Mouse (Mus musculus) stomach, postnatal 0 days (tissue): ENCODE measurements around the gene Rsph10b. TPM values are rescaled to one million over a fixed set of nuclear protein-coding genes. Genes with fewer than 3 reads are reported as not detected.

Experiments used
- ATAC-seq: fragments of 200-750 bp; cut with Nextera tagmentation; 2 replicates; pipeline ENCODE4 v1.8.0; 2017; ENCODE audit not compliant: low FRiP score, low TSS enrichment
- DNase-seq: peaks from one replicate; pipeline ENCODE4 v3.0.0-alpha.2; 2016; ENCODE audit warnings: low spot score
- H3K27ac ChIP-seq: fragments of 300-500 bp; sonication (generic); replicated peaks from 2 replicates; pipeline ENCODE4 v1.5.1; 2014; ENCODE audit warnings: mild to moderate bottlenecking, control low read depth
- H3K27me3 ChIP-seq: fragments of 300-500 bp; sonication (generic); 2 replicates; pipeline ENCODE4 v1.6.1; 2014; ENCODE audit warnings: low read length; ENCODE audit not compliant: control insufficient read depth, insufficient read depth
- H3K36me3 ChIP-seq: fragments of 300-500 bp; sonication (generic); 2 replicates; pipeline ENCODE4 v1.6.1; 2014; ENCODE audit warnings: low read length, mixed read lengths; ENCODE audit not compliant: control insufficient read depth, insufficient read depth
- H3K4me1 ChIP-seq: fragments of 300-500 bp; sonication (generic); replicated peaks from 2 replicates; pipeline ENCODE4 v1.6.1; 2014; ENCODE audit warnings: antibody characterized with exemption; ENCODE audit not compliant: control insufficient read depth, insufficient read depth
- H3K4me2 ChIP-seq: fragments of 300-500 bp; sonication (generic); replicated peaks from 2 replicates; pipeline ENCODE4 v1.6.1; 2014; ENCODE audit warnings: low read depth, mild to moderate bottlenecking, control low read depth, moderate library complexity
- H3K4me3 ChIP-seq: fragments of 300-500 bp; sonication (generic); 2 replicates; pipeline ENCODE4 v1.5.1; 2014; ENCODE audit warnings: low read depth, low read length, control low read depth
- H3K9ac ChIP-seq: fragments of 300-500 bp; sonication (generic); 2 replicates; pipeline ENCODE4 v1.6.1; 2014; ENCODE audit warnings: mild to moderate bottlenecking, low read length, control low read depth, mixed read lengths
- H3K9me3 ChIP-seq: fragments of 300-500 bp; sonication (generic); 2 replicates; pipeline ENCODE4 v1.6.1; 2016; ENCODE audit warnings: low read length; ENCODE audit not compliant: control insufficient read depth
- CTCF ChIP-seq: IDR thresholded peaks from 2 replicates; pipeline ENCODE4 v1.5.1; 2016; ENCODE audit warnings: antibody characterized with exemption, low read depth, mild to moderate bottlenecking, moderate library complexity
- EP300 ChIP-seq: optimal IDR thresholded peaks from 2 replicates; pipeline ENCODE3; 2016; ENCODE audit warnings: antibody characterized with exemption
- WGBS: fragments of 180-500 bp; shearing (Covaris S2); extraction: QIAGEN DNeasy Blood & Tissue Kit; methylation state at CpG from one replicate; pipeline ENCODE4 v1.1.7; 2014; 5-methylcytosine and 5-hydroxymethylcytosine counted together
- polyA plus RNA-seq: library from polyadenylated mRNA; unstranded; fragments of >200 nt; fragmentation: Nextera tagmentation; extraction: Ambion mirVana; gene quantifications from 2 replicates; pipeline ENCODE4 v1.2.1, GENCODE M21; 2015

The Rsph10b gene
- polyA plus RNA-seq, 1 experiment from 2014 or later: 0.19 TPM

DNA sequence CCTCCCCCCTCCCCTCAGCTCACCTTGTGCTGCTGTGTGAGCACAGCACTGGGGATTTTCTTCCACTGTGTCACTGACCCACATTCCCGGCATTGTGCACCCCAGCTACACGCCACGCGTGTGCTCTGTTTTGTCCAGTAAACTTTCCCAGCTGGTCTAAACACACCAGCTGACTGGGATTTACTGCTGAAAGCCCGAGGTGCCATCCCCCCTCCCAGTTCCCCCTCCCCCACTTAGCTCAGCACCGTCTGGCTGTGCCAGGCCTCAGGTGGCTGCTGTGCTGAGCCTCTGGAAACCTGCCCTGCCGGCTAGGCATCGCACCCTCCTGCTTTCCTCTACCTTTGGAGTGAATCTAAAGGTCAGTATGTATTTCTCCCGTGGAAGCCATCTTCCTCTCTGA, 48.0 kb downstream of the Rsph10b start:
- Histone ChIP-seq H3K27me3 (no peaks in the 10 kb centered on the region), H3K9ac (no peak overlapping the region), H3K27ac (no peak overlapping the region), H3K4me3 (no peak overlapping the region), H3K9me3 (no peaks in the 10 kb centered on the region), H3K36me3 (no peaks in the 10 kb centered on the region), H3K4me1 (no peaks in the 10 kb centered on the region), H3K4me2 (no peak overlapping the region)
- DNase-seq (peak; percentile 48), ATAC-seq (peak; percentile 60)
- 27% methylated on average over 9 of the region's 9 CpGs for WGBS
- no peak for TF ChIP-seq CTCF
- no peak for TF ChIP-seq EP300

DNA sequence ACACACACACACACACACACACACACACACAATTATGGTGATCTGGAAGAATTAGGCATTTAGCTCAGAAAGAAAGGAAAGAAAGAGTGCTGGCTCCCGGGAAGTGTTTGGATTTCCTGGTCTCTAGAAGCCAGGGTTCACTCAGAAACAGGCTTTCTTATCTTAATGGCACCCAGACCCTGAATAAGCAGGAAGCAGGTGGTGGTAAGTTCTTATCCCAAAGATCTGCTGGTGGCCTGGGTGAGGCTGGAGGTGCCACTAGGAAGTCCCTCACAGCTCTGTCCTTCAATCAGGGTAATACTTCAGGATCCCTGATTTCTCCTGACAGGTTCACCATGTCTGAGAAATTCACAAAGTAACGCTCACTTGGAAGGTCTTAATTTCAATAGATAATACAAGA, 49.5 kb downstream of the Rsph10b start:
- 48% methylated on average over 2 of the region's 2 CpGs for WGBS
- Histone ChIP-seq H3K36me3 (peaks cover under 1% of the 10 kb centered on the region; the same call in 1 of the 2 replicates), H3K9me3 (no peaks in the 10 kb centered on the region), H3K9ac (no peak overlapping the region; the same call in 1 of the 2 replicates), H3K4me3 (no peak overlapping the region), H3K27me3 (no peaks in the 10 kb centered on the region), H3K4me2 (no peak overlapping the region), H3K4me1 (no peaks in the 10 kb centered on the region), H3K27ac (no peak overlapping the region)
- no peak for TF ChIP-seq CTCF
- DNase-seq: no peak
- ATAC-seq: no peak

DNA sequence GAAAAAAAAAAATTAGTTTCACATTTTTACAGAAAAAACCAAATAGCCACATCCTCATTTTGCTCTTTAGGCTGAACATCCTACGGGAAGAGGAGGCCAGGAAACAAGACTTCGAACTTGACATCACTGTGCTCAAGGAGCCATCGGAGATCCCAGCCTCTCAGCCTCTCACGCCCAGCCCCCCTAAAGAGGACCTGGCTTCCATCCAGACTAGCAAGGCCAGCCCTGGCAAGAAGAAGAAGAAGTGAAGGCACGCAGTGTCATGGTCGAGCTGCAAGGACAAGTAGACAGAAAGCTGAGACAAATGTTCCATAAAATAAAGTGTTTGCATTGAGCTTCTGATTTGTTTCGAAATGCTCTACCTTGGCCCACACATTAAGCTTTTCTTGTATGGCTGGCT, 52.5 kb downstream of the Rsph10b start:
- DNase-seq (no peak), ATAC-seq (no peak)
- Histone ChIP-seq H3K9me3 (no peaks in the 10 kb centered on the region), H3K4me3 (no peak overlapping the region), H3K27ac (no peak overlapping the region), H3K36me3 (peaks cover 16% of the 10 kb centered on the region), H3K4me1 (no peaks in the 10 kb centered on the region), H3K9ac (no peak overlapping the region), H3K4me2 (no peak overlapping the region), H3K27me3 (no peaks in the 10 kb centered on the region)
- TF ChIP-seq EP300 (no peak), CTCF (no peak)
- WGBS: 72% methylated on average over 7 of the region's 7 CpGs

DNA sequence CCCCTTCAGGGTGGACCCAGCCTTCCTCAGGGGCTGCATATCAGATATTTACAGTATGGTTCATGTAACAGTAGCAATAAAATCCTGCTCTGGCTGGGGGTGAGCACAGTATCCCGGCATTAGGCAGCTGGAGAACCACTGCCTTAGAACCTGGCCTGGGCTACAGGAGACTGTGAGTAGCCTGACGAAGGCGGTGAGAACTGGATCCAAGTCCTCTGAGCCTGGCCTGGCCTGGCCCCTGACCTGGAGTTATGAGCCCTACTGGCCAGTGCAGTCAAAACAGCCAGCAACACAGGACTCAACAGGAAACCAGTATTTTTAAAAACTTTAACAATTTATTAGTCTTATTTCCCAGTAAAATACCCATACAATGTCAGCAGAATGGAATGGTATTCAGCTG, 54.8 kb downstream of the Rsph10b start:
- 97% methylated on average over 3 of the region's 3 CpGs for WGBS
- ATAC-seq: no peak

GRCm38 (mm10) chr5:143989046-143989445, 56.2 kb downstream of the Rsph10b start:
- Histone ChIP-seq H3K27me3 (no peaks in the 10 kb centered on the region), H3K27ac (no peak overlapping the region), H3K36me3 (peaks cover 30% of the 10 kb centered on the region), H3K4me3 (no peak overlapping the region), H3K9me3 (no peaks in the 10 kb centered on the region), H3K4me2 (no peak overlapping the region), H3K4me1 (no peaks in the 10 kb centered on the region), H3K9ac (no peak overlapping the region)
- ATAC-seq (no peak), DNase-seq (no peak)
- WGBS: 90% methylated on average over 4 of the region's 4 CpGs
- no peak for TF ChIP-seq EP300

More for the DNA sequence above, 54.8 kb downstream of the Rsph10b start:
- no peaks in the 10 kb centered on the region for H3K9me3 ChIP-seq
- H3K27me3 ChIP-seq: no peaks in the 10 kb centered on the region
- no peak overlapping the region for H3K4me2 ChIP-seq
- no peak for TF ChIP-seq EP300
- no peak for TF ChIP-seq CTCF
- no peak overlapping the region for H3K27ac ChIP-seq
- H3K36me3 ChIP-seq: peaks cover 24% of the 10 kb centered on the region
- no peak overlapping the region for H3K9ac ChIP-seq
- H3K4me1 ChIP-seq: no peaks in the 10 kb centered on the region
- H3K4me3 ChIP-seq: no peak overlapping the region
- no peak for DNase-seq

- peaks cover 35% of the 10 kb centered on the region for H3K36me3 ChIP-seq
- DNase-seq (no peak), ATAC-seq (peak; percentile 23)
- no peaks in the 10 kb centered on the region for H3K27me3 ChIP-seq
- WGBS: 81% methylated on average over 11 of the region's 11 CpGs
- no peak overlapping the region for H3K4me2 ChIP-seq
- H3K4me3 ChIP-seq: no peak overlapping the region
- no peak for TF ChIP-seq CTCF
- TF ChIP-seq EP300: no peak
- no peaks in the 10 kb centered on the region for H3K9me3 ChIP-seq
- H3K27ac ChIP-seq: no peak overlapping the region
- H3K4me1 ChIP-seq: no peaks in the 10 kb centered on the region
- no peak overlapping the region for H3K9ac ChIP-seq
Measured at GRCm38 (mm10) chr5:143990086-143990485, 57.3 kb downstream of the Rsph10b start.
